Mouse (Mus musculus): Measurements from ENCODE around the gene Ccdc154. TPM values are rescaled to one million over a fixed set of nuclear protein-coding genes. Genes with fewer than 3 reads are reported as not detected.
"Not testable (repeated sequence)": the region's sequence is repeated elsewhere in the genome, so short reads cannot be mapped to it uniquely, and the experiment has no call there.

Gene Ccdc154
- 0.15 and 0.18 TPM in 2 replicates for polyA plus RNA-seq (2015; fragmentation: Nextera tagmentation; extraction: Ambion mirVana)

DNA sequence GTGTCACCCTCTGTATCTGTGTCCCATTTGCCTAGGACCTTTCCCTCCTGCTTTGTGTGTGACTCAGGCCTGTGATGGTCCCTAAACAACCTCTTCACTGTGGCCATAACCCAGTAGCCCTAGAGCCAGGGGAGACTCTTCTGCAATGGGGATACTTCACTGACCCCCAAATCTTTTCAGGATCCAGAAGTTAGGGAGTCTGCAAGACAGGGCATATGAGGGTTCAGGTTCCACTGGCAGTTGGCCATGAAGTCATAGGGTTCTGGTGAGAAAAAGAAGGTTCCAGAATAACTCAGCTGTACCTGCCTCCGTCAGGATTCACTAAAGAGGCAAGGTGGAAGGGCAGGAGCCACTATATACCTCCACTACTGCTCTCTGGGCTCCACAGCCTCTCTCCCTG, at the start of gene Ccdc154:
Ccdc154 (plus strand) TSS at position 301 of the 400 bp plus-strand sequence.
- WGBS, result 92% methylated on average over 1 of the region's 1 CpGs
- Histone ChIP-seq H3K4me2 (ENCODE audit: low read depth, low read length) (no peak within 1 kb of the TSS), H3K4me3 (ENCODE audit: low read length) (no peak within 1 kb of the TSS), H3K9me3 (ENCODE audit: control insufficient read depth, low read length) (no peaks in the 10 kb centered on the region), H3K27me3 (replicated peaks; ENCODE audit: control insufficient read depth, insufficient read depth, low read length) (no peaks in the 10 kb centered on the region), H3K4me1 (ENCODE audit: control insufficient read depth, insufficient read depth, low read length) (peaks cover 9% of the 10 kb centered on the region; the same call in 1 of the 2 replicates), H3K9ac (ENCODE audit: low read depth, low read length) (no peak within 1 kb of the TSS), H3K27ac (ENCODE audit: low read length) (no peak within 1 kb of the TSS), H3K36me3 (ENCODE audit: control insufficient read depth, insufficient read depth, low read length) (peaks cover 5% of the 10 kb centered on the region)
- ATAC-seq, result no peak

DNA sequence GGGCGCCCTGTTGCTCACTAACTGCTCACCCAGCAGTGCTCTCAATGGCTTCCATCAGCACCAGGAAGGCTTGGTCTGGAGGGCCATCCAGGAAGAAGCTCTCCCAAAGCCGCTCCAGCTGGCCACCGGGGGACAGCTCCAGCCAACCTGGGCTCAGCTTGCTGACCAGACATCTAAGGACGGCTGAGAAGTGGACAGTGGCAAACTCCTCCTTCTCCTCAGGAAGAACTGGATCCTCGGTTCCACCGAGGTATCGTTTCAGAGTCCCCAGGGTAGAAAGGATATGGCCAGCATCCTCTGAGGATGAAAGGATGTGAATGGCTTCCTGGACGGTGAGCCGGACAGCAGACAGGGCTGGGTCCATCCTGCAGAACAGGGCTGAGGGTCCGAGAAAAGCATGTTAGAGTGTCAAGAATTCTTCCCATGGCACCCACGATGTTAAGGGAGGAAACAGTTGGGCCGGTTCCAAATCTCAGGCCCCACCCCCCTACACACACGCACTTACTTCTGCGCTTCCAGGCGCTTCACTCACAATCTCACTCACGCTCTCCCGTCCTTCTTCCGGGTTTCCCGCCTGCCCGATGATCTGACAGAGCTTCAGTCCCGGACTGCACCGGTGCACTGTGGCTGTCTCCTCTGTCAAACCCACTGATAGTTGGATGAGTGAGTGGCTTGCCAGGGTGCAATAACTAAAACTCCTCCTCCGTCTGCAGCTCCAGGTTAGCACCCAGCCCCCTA, 47.2 kb upstream of the Ccdc154 start:
- Histone ChIP-seq H3K36me3 (ENCODE audit: control insufficient read depth, insufficient read depth, low read length) (0 out of 2 replicates have a peak, but pooled peaks cover 4% of the 10 kb centered on the region), H3K9ac (ENCODE audit: low read depth, low read length) (peak overlapping the region; percentile 82), H3K4me2 (ENCODE audit: low read depth, low read length) (peak overlapping the region; percentile 99), H3K27ac (ENCODE audit: low read length) (peak overlapping the region; percentile 87), H3K4me1 (ENCODE audit: control insufficient read depth, insufficient read depth, low read length) (peaks cover 7% of the 10 kb centered on the region), H3K27me3 (replicated peaks; ENCODE audit: control insufficient read depth, insufficient read depth, low read length) (no peaks in the 10 kb centered on the region), H3K9me3 (ENCODE audit: control insufficient read depth, low read length) (no peaks in the 10 kb centered on the region), H3K4me3 (ENCODE audit: low read length) (peak overlapping the region; percentile 72)
- 8% methylated on average over 23 of the region's 23 CpGs for WGBS
- ATAC-seq, result peak; percentile 82

DNA sequence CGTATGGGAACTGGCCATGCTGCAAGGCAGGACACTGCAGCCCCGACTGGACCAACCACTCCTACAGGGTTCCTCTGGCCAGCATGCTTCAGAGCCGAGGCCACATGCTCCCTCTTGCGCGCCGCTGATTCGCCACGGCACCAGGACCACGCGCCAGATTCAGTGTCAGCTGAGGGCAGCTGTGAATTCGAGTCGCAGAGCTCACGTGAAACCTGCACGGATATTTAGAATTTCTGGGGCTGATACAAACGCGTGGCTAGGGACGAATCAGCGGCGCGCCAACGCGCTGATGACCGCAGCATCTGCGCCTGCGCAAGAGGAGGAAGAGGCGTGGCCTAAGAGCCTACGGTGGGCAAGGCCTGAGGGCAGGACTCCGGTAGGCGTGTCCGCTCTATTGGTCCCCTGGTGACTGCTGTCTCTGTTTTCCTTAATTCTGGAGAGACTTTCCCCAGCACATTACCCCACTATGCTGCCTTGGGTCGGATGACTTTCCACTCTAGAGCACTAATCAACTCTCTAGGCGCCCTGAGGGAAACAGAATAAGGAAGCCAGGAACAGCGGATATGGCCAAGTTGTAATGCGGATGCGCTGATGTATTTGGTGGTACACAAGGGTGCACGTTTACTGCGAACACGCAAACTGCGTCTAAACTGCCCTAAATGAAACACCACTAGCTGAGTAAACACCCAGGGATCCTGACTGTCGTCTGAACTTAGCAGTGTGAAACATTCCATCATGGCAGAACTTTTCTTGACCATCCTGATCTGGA, 46.4 kb upstream of the Ccdc154 start, which contains the start of gene Telo2:
Telo2 (minus strand) TSS at position 304 of the 769 bp plus-strand sequence.
- H3K9me3 ChIP-seq (ENCODE audit: control insufficient read depth, low read length), result no peaks in the 10 kb centered on the region
- ATAC-seq, result peak; percentile 96
- peak within 1 kb of the TSS; percentile 87 for H3K27ac ChIP-seq (ENCODE audit: low read length)
- peaks cover 7% of the 10 kb centered on the region for H3K4me1 ChIP-seq (ENCODE audit: control insufficient read depth, insufficient read depth, low read length)
- H3K4me2 ChIP-seq (ENCODE audit: low read depth, low read length), result peak within 1 kb of the TSS; percentile 99
- H3K36me3 ChIP-seq (ENCODE audit: control insufficient read depth, insufficient read depth, low read length), result no peaks in the 10 kb centered on the region
- WGBS, result 5% methylated on average over 40 of the region's 40 CpGs
- H3K4me3 ChIP-seq (ENCODE audit: low read length), result peak within 1 kb of the TSS; percentile 72
- H3K9ac ChIP-seq (ENCODE audit: low read depth, low read length), result peak within 1 kb of the TSS; percentile 82
- H3K27me3 ChIP-seq (replicated peaks; ENCODE audit: control insufficient read depth, insufficient read depth, low read length), result no peaks in the 10 kb centered on the region

DNA sequence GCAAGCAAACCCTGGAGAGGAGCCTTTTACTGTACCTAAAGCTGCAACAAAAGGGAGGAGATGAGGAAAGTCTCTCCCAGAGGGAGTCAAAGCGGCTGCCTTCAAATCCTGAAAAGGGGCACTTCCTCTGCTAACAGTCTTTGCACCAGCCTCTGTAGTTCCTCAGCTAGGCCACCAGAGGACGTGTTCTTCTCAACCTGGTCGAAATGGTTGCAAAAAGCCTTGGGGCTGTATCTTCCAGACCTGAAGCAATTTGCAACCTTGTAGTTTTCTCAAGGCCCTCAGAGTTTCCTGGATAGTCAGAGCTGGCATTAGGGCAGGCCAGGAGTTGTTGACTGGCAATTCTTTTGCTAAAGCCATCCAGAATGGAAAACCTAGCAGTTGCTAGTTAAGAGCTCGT, 45.0 kb upstream of the Ccdc154 start:
- Histone ChIP-seq H3K27ac (ENCODE audit: low read length) (no peak overlapping the region), H3K4me3 (ENCODE audit: low read length) (no peak overlapping the region), H3K36me3 (ENCODE audit: control insufficient read depth, insufficient read depth, low read length) (no peaks in the 10 kb centered on the region), H3K9ac (ENCODE audit: low read depth, low read length) (no peak overlapping the region), H3K9me3 (ENCODE audit: control insufficient read depth, low read length) (no peaks in the 10 kb centered on the region), H3K4me1 (ENCODE audit: control insufficient read depth, insufficient read depth, low read length) (peaks cover 7% of the 10 kb centered on the region), H3K27me3 (replicated peaks; ENCODE audit: control insufficient read depth, insufficient read depth, low read length) (0 out of 2 replicates have a peak, but pooled peaks cover 3% of the 10 kb centered on the region), H3K4me2 (ENCODE audit: low read depth, low read length) (no peak overlapping the region)
- 36% methylated on average over 4 of the region's 4 CpGs for WGBS
- no peak for ATAC-seq

DNA sequence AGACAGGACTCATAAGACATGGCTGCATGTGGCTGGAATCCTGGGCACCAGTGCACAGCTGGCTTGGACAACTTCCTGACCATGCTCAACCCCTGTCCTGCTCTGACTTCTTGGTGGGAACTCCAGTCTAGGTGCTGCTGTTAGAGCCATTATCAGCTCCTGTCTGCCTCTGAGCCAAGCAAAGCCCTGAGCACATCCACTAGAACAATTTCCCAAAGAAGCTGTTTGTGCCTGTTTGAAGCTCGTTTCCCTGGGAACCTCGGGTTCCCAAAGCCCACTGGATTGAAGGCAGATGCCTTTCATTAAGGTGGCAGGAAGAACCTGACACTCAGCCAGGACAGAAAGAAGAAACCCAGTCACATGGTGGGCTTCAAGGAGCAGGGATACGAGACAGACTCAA, 41.9 kb upstream of the Ccdc154 start, which contains the start of gene Ptx4:
Ptx4 (plus strand) TSS at position 355 of the 400 bp plus-strand sequence.
- Histone ChIP-seq H3K9ac (ENCODE audit: low read depth, low read length) (no peak within 1 kb of the TSS), H3K36me3 (ENCODE audit: control insufficient read depth, insufficient read depth, low read length) (no peaks in the 10 kb centered on the region), H3K27me3 (replicated peaks; ENCODE audit: control insufficient read depth, insufficient read depth, low read length) (0 out of 2 replicates have a peak, but pooled peaks cover 3% of the 10 kb centered on the region), H3K4me2 (ENCODE audit: low read depth, low read length) (no peak within 1 kb of the TSS), H3K27ac (ENCODE audit: low read length) (no peak within 1 kb of the TSS), H3K4me1 (ENCODE audit: control insufficient read depth, insufficient read depth, low read length) (no peaks in the 10 kb centered on the region), H3K4me3 (ENCODE audit: low read length) (no peak within 1 kb of the TSS), H3K9me3 (ENCODE audit: control insufficient read depth, low read length) (no peaks in the 10 kb centered on the region)
- ATAC-seq, result no peak
- 41% methylated on average over 3 of the region's 3 CpGs for WGBS

DNA sequence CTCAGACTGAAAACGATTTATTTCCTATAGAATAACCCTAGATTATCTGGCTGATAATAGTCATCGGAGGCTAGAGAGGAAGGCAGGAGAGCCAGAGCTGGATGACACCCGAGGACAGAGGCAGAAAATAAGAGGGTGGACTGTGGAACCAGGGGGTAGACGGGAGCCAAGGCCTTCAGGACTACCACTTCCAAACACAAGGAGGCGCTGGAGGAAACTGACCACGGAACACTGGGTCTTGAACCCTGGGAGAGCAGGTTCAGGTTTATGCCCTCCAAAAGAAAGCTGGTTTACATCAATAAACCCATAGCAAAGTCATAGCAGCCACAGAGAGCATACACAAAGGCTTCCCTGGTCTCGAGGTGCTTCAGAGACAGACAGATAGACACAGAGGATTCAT, 38.3 kb upstream of the Ccdc154 start:
- 30% methylated on average over 7 of the region's 7 CpGs for WGBS
- Histone ChIP-seq H3K27ac (ENCODE audit: low read length) (no peak overlapping the region), H3K9ac (ENCODE audit: low read depth, low read length) (no peak overlapping the region), H3K9me3 (ENCODE audit: control insufficient read depth, low read length) (no peaks in the 10 kb centered on the region), H3K27me3 (replicated peaks; ENCODE audit: control insufficient read depth, insufficient read depth, low read length) (0 out of 2 replicates have a peak, but pooled peaks cover 3% of the 10 kb centered on the region), H3K4me2 (ENCODE audit: low read depth, low read length) (no peak overlapping the region), H3K36me3 (ENCODE audit: control insufficient read depth, insufficient read depth, low read length) (no peaks in the 10 kb centered on the region), H3K4me1 (ENCODE audit: control insufficient read depth, insufficient read depth, low read length) (no peaks in the 10 kb centered on the region), H3K4me3 (ENCODE audit: low read length) (no peak overlapping the region)
- ATAC-seq, result no peak

DNA sequence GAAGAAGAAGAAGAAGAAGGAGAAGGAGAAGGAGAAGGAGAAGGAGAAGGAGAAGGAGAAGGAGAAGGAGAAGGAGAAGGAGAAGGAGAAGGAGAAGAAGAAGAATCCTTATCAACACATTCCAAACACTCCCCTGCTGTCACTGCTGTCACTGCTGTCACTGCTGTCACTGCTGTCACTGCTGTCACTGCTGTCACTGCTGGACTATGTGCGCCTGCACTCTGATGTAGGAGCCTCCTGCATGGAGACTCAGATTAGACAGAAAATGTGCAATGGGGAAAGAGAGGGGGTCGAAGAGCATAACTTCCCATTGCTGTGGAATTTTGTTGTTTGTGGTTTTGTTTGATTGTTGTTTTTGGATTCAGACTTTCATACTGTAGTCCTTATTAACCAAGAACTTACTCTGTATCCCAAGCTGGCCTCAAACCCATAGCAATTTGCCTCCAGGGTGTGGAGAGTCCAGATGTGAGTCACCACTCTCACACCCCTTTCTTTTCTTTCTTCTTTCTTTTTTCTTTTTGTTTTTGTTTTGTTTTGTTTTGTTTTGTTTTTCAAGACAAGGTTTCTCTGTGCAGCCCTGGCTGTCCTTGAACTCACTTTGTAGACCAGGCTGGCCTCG, 36.7 kb upstream of the Ccdc154 start:
- H3K9ac ChIP-seq (ENCODE audit: low read depth, low read length); ATAC-seq; H3K4me3 ChIP-seq (ENCODE audit: low read length); H3K4me2 ChIP-seq (ENCODE audit: low read depth, low read length); H3K9me3 ChIP-seq (ENCODE audit: control insufficient read depth, low read length); H3K4me1 ChIP-seq (ENCODE audit: control insufficient read depth, insufficient read depth, low read length); H3K27ac ChIP-seq (ENCODE audit: low read length); H3K27me3 ChIP-seq (replicated peaks; ENCODE audit: control insufficient read depth, insufficient read depth, low read length); H3K36me3 ChIP-seq (ENCODE audit: control insufficient read depth, insufficient read depth, low read length): not testable (repeated sequence)
- WGBS, result 76% methylated on average over 3 of the region's 3 CpGs

DNA sequence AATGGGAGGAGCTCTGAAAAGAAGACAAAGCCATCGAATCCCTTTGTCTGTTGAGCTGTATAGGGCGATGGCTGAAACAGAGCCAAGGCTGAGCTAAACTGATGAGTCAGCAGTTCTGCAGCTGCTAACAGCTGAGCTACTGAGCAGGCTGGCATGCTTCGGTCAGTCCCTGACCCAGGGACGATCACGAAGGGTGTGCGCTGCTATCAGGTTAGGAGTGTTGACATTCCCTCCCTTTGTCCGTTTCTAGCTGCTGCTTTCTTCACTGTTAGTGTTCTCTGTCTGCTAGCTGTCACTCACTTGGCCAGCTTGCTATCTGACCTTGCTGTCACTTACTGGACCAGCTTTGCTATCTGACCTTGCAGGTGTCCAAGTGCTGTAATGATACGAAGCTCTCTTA, 35.2 kb upstream of the Ccdc154 start:
- 48% methylated on average over 8 of the region's 8 CpGs for WGBS
- no peaks in the 10 kb centered on the region for H3K36me3 ChIP-seq (ENCODE audit: control insufficient read depth, insufficient read depth, low read length)
- H3K4me1 ChIP-seq (ENCODE audit: control insufficient read depth, insufficient read depth, low read length), result no peaks in the 10 kb centered on the region
- no peaks in the 10 kb centered on the region for H3K9me3 ChIP-seq (ENCODE audit: control insufficient read depth, low read length)
- ATAC-seq, result no peak; the same call in 1 of the 2 replicates
- no peak overlapping the region for H3K27ac ChIP-seq (ENCODE audit: low read length)
- no peak overlapping the region for H3K9ac ChIP-seq (ENCODE audit: low read depth, low read length)
- H3K4me3 ChIP-seq (ENCODE audit: low read length), result no peak overlapping the region
- H3K27me3 ChIP-seq (replicated peaks; ENCODE audit: control insufficient read depth, insufficient read depth, low read length), result no peaks in the 10 kb centered on the region
- H3K4me2 ChIP-seq (ENCODE audit: low read depth, low read length), result no peak overlapping the region

DNA sequence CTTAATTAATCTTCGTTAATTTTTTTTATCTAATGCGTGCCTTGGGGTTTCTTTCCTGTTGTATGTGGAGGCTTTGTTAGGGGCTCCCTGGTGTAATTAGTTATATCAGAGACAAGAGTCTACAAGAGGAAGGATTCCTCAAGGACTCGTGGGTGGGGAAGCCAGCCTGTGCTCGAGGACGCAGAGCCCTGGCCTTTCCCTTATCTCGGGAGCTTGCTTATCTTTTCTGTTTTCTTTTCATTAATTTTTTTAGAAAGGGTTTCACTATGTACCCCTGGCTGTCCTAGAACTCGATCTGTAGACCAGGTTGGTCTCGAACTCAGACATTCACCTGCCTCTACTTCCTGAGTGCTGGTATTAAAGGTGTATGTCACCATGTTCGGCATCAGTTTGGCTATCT, 34.6 kb upstream of the Ccdc154 start:
- no peak for ATAC-seq
- WGBS, result 60% methylated on average over 9 of the region's 9 CpGs
- Histone ChIP-seq H3K9me3 (ENCODE audit: control insufficient read depth, low read length) (no peaks in the 10 kb centered on the region), H3K4me2 (ENCODE audit: low read depth, low read length) (no peak overlapping the region), H3K4me1 (ENCODE audit: control insufficient read depth, insufficient read depth, low read length) (no peaks in the 10 kb centered on the region), H3K4me3 (ENCODE audit: low read length) (no peak overlapping the region), H3K27ac (ENCODE audit: low read length) (no peak overlapping the region), H3K36me3 (ENCODE audit: control insufficient read depth, insufficient read depth, low read length) (no peaks in the 10 kb centered on the region), H3K9ac (ENCODE audit: low read depth, low read length) (no peak overlapping the region), H3K27me3 (replicated peaks; ENCODE audit: control insufficient read depth, insufficient read depth, low read length) (no peaks in the 10 kb centered on the region)

Data from intestine, embryonic 16.5 days (tissue).